Mouse (Mus musculus) kidney, adult 2 months (tissue): Measurements from ENCODE around the gene Pik3r1.

Experiments used
- CTCF ChIP-seq: fragments of 200-500 bp; conservative IDR thresholded peaks from 2 replicates; pipeline ENCODE4 v1.5.1; 2011; ENCODE audit warnings: low read depth, mild to moderate bottlenecking, control low read depth, low read length, moderate library complexity, mixed read lengths; ENCODE audit not compliant: insufficient read depth, insufficient read length
- POLR2A ChIP-seq: fragments of 200-500 bp; IDR thresholded peaks from one replicate; pipeline ENCODE4 v1.6.1; 2011; ENCODE audit warnings: low read depth, low read length, control low read depth

DNA sequence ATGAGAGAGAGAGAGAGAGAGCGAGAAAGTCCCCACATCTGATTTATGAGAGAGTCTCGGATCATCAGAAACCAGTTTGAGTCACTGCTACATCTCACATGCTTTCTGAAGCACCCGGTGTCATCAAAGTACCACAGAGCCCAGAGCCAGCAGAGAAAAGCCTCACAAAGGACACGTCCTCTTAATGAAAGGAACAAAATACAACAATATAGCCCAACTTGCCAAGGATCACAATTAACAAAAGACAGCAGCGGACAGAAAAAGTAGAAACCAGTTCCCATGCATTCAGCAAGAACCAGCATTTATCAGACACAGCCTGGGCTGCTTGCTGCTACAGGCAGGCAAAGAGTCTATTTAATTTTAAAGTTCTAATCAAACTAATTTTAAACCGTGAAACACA is 76.3 kb downstream of the Pik3r1 start:
- TF ChIP-seq POLR2A (no peak), CTCF (no peak)
